Mouse (Mus musculus) telencephalon, adult 2 months (tissue): ENCODE measurements around the gene Zfp541.

Source experiments
- DNase-seq: peaks from one replicate; pipeline ENCODE4 v3.0.0-alpha.2; 2011; ENCODE audit warnings: low read depth, low spot score

Gene Zfp541

DNA sequence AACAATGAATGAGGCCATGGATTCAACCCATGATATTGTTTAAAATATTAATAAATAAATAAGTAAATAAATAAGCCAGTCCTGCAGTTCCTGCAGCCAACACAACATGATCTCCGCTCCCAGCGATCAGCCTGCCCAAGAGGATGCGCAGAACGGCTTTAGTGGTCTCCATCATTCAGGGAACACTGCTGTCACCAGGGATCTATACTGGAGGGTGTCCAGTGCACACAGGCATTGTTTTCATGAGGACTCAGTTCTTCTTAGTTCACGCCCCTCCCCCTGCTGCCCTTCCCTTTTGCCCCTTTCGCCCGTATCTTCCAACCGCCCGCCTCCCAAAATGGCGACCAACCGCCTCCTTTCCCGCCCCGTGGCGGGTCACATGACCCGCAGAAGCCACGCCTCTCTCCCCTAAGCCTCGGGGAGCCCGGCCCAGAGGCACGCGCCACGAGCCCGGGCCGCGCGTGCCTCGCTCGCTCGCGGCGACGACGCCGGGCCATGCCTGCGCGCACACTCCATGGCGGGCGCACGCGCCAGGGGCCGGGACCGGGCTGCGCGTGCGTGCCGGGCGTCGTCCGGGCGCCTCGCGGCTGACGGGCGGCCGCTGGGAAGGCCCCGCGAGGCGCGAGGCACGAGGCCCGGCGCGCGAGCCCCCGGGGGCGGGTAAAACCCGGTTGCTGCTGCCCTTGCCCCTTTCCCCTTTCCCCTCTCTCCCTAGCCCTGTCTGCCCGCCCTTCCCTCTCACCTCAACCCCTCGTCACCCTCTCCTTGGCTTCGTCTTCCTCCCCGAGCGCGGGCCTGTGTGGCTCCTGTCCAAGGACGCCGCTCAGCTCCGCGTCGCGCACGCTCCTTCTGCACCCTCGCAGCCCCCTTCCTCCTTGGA is at the start of gene Zfp541:
Gene Zfp541 (plus strand): TSS at position 596 of the 880 bp plus-strand sequence.
- DNase-seq: no peak

DNA sequence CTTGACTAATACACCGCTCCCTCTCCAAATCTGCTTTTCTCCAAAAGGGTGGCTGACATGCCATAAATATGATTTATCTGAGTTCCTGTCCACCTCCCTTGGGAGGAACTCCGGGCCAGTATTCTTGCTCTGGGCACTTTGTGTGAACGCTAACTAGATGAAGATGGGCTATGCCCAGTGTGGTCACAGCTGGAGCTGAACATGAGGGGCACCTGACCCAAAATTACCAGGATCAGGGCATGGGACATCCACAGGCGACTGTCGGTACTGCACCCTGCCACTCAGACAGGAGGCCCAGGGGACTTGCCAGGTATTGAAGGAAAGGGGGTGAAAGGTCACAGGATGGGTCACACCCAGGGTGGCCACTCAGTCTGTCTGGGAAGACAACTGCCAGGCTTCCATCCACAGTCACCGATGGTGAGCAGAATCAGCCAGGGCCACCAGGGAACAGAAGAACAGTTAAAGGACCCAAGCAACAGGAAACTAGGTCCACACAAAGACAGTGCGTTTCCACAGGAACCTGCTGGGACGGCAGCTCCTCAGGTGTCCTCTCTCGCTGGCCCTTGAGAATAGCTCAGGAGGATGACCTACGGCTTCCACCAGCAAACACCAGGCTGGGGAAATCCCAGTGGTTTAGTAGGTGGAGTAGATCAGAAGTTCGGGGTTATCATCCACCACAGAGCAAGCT is 48.9 kb upstream of the Zfp541 start:
- DNase-seq: no peak

DNA sequence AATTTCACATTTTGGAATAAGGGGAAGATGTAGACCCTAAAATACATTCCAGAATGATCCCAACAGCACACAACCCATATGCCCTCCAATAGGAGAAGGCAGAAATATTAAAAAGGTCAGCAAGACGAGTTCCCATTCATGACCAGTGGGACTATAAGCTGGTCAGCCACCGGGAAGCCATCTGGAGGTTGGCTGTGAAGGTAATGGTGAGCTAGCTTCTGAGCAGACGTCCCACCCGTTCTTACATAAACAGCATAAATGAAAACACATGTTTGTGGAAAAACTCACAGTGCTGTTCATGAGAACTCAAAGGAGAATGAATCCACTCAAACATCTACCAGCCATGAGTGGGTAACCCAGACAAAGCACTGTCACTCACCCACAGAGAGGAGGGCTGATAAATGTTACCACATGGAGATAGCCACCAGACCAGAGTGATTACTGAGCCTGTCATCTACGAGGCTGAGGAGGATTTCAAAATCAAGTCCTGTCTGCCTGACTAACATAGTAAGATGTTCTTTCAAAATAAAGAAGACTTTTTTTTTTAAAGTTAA is 47.8 kb upstream of the Zfp541 start:
- no peak for DNase-seq

DNA sequence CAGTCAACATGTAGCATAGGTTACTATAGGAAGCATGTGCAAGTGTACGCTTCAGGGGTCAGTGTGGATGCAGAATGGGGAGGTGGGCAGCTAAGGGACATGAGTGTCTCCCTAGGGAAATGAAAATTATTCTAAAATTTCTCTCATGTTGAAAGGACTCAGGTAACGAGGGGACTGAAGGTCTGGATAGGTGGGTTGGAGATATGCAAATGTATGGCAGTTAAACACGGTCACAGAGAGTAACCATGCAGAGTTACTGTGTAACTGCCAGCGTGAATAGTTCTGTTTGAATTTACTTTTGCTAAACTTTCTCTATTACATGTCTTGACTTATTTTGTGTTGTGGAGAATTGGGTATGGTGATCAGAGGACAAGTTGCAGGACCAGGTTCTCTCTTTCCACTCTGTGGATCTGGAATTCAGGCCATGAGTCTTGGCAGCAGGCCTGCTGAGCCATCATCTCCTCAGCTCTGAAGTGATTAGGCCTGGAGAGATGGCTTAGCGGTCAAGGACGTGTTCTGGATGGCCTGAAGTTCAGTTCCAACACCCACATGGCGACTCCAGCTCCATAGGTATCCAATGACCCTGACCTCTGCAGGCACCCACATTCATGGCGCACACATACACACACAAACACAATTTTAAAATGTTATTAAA is 47.0 kb upstream of the Zfp541 start:
- DNase-seq: no peak

DNA sequence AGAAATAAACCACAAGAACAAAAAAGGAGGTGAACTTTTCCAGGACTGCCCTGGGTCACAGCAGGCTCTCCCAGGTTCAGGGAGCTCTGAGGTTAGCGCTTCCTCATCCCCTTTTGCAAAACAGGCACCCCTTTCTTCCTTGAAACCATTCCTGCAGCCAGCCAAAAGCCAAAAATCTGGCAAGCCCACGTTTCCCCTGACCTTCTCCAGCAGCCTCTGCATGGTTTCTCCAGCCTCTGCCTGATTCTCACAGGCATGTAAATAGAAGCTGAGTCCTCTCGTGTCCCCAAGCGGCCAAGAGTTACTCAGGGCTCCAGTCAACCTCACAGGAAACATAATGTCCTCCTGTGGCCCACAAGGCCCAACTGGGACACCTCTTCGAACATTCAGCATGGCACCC is 46.2 kb upstream of the Zfp541 start:
- DNase-seq: no peak

DNA sequence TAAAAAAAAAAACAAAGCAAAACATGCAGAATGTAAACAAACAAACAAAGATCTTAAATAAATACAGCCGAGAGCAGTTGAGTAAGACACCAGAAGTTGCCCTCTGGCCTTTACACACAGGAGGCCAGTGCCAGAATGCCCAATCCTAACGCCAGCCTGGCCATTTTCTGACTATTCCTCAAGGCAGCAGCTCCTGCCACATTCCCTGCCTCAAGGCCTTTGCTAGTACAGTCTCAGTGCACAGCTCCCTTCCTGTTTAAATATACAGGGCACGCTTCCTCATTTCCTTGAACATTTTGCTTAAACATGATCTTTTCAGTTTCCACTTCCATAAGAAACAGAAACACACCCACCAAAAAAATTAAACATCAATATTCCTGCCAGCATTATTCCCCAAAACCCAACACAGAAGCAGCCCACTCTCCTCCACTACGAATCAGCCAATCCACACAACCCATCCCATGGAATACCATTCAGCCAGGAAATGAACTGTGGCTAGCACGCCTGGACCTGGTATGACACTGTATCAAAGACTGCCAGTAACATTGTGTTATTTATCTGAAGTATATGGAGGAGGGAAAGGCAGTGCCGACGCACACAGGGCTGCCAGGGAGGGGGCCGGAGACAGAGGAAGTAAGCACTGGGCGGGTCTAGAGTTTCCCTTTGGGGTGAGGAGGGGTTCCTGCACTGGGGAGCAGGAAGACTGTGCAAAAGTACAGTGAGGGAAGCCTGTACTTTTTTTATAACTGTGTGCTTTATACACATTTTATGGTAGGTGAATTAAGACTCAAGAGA is 43.4 kb upstream of the Zfp541 start:
- no peak for DNase-seq

DNA sequence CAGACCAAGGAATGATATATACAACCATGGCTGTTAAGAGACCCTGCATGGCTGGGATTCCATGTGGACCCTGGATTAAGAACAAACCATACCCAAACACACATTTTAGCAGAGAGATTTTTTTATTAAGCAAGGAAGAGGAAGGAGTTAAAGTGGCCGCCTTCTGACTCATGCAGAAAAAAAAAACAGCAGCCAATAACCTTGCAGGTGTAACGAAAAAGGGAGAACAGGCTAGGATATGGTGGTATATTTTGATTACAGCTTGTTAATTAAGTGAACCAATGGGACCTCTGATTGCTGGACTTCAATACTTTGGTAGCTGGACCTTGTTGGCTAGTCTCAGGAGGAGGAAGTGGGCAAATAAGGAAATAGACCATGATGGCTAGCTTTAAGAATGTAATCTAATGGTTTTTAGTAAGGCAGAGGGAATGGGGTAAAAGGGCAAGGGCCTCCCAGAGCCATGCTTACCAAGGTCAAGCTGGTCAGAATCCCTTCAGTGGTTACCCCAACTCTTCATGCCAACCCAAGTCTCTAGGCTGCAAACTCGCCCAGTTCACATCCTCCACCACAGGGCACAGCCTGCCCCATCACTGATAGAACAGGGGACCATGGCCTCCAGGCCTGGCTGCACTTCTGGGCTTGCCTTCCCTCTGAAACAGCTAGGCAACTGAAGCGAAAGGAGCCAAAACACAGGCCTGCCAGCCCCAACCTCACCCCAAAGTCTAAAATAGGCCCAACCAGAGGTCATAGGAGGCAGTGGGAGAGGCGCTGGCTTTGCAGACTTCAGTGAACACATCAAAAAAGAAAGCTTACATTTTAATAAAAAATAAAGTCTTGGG is 42.1 kb upstream of the Zfp541 start:
- no peak for DNase-seq

DNA sequence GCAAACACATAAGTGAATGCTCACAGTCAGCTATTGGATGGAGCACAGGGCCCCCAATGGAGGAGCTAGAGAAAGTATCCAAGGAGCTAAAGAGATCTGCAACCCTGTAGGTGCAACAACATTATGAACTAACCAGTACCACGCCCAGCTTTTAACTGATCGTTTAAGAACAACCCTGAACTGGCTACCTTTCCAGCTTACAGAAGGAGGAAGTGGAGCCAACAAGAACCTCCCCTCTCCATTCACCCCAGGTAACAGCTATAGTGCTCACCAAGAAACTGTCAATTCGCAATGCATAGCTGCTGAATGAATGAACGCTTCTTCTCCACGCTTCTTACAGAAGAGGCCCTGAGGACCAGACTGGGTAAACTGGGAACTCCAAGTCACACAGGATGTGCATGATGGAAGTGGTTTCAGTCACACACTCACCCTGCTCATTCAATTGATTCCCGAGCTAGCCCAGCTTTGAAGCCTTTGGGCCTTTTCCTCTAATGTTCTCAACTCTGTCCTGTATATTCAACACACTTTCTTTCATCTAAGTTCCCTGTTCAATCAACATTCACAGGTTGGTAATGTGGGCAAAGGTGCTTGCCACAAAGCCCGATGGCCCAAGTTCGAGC is 36.9 kb upstream of the Zfp541 start:
- no peak for DNase-seq

DNA sequence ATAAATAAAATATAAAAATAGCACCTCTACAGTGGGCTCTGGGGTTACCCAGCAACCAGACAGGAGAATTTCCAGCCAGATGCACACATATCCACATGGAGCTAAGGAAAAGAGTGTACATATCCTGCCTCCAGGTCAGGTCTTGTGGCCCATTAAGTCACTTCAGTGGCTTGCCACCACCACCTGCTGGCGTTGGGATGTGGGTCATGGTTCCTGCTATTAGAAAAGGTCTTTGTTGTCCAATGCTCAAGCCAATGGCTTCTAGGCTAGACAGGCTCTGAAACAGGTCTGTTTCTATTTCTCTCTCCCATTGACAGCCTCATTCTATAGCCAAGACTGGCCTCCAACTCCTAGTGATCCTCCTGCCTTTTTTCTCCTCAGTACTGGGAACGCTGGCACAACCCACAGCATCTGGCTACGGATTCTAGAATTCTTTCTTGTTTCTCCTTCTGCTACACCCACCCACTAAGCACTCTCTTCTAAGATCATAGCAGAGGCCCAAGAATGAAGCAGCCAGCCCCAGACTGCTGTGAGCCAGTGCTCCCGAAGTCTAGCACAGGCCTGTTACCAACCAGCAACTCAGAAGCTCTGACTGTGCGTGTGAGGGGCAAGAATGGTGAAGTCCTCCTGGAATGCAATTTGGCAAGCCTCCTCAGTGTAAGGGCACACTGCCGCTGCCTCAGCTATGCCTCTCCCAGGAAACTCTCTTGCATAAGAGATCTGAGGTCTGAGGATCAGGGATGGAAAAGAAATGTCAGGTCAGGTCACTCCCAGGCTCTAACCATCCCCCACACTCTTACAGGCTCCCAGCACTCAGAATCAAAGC is 33.3 kb upstream of the Zfp541 start:
- DNase-seq: peak; percentile 75

DNA sequence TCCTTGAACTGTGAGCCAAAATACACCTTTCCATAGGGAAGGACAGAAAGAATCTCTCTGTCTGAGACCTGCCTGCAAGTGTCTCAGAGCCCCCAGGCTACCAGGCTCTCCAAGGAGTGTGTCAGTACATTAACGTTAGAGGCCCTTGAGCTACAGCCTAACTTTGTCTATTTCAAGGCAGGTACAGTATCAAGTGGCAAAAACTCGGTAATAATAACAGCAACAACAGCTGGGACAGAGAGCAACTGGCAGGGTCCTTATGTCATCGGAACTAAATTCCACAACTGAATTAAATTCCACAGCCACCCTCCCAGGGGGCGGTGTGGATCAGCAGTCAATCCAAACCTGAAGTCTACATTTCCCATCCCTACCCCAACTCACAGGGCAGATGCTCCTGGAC is 30.5 kb upstream of the Zfp541 start:
- DNase-seq: no peak

DNA sequence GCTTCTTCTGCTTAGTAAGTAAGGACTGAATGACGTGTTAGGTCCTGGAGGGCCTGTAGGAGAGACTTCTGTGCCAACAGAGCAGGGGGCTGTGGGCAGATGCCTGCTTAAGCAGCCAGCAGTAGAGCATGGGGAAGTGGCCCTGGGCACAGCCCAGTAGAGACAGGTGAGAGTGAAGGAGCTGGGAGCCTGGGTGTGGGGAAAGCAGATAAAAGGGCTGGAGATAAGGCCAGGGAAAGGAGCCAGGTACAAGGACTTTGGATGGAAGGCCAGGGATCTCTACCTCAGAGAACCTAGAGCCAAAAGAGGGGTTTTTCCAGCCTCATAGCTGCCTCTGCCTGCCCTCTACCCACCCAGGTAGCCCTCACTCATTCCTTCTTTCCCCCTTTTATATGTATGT is 28.6 kb upstream of the Zfp541 start:
- no peak for DNase-seq

DNA sequence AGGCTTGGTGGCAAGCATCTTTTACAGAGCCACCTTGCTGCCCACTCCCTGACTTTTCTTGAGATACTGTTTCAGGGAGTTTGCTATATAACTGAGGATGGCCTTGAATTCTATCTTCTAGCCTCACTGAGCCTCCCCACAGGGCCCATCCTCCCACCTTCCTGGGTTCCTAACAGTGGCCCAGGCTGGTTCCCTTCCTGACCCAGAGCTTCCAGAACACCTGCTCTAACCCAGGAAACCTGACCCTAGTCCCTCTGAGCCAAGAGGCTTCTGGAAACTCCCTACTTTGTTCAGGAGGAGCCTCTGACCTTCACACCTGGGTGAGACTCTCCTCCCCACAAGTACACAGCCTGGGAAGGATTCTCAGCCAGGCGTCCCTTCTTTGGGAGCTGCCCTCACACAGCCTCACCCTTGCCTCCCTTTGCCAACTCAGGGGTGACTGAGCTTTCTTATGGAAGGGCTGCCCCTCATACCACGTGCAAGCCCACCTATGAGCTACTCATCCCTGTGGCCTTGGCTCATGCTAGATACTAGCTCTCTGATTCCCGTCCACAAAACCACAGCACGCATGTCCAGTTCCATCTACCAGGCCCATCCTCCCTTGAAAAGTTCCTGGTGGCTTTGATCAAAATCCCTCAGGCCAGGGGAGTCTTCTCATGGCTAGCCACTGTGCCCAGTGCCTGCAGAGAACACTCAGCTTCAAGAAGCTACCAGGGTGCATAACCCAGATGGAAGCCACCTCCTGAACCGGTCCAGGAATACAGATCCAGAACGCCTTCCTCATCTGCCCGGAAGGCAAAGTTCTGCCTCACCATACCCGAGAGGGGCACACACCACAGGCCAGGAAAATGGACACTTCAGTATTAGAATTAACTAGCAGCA is 27.8 kb upstream of the Zfp541 start:
- no peak for DNase-seq

DNA sequence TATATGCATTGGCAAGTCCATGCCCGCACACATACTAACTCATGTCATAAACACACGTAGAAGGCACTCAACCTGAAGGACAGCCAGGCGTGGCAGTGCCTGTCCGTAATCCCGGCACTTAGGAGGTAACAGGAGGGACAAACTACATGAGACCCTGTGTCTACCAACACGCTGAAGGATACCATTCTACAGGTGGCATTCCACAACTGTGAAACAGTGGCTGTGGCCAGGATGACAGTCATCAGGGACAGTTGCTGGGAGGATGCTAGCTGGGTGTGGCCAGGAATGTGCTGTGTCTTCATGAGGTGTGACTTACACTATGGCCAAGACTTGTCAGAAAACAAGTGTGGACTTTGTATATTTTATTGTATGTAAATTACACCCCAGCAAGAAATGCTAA is 24.6 kb upstream of the Zfp541 start:
- no peak for DNase-seq

DNA sequence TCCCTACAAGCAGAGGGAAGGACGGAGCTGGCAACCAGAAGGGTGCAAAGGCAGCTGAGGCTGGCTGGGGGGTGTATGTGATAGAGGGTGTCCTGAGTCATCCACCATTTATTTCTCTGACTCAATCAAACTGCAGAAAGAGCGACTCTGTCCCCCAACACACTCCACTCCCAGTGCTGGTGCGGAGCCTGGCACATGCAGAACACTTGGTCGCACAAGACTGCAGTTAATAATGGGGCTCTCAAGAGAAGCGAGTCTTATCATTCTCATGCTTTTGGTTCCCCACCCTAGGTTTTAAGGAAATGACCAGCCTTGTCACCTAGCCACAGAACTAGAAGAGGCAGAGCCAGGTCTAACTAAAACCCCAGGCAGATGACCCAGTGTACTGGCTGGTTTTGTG is 22.3 kb upstream of the Zfp541 start:
- DNase-seq: no peak

DNA sequence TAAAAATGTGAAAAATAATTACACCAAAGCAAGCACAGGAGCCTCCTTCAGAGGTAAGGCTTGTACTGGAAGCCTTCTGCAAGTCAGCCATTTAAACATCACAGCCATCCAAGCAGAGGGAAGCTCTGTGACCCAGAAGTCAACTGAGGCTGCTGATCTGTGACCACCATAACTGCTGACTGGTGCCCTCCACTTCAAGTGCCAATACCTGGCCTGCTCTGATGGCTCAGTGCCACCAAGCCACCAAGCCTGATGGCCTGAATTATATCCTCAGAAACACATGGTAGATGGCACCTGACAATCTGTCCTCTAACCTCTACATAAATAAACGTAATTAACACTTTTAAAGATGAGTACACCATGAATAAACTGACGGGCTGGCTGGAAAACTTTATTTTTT is 20.4 kb upstream of the Zfp541 start:
- no peak for DNase-seq

DNA sequence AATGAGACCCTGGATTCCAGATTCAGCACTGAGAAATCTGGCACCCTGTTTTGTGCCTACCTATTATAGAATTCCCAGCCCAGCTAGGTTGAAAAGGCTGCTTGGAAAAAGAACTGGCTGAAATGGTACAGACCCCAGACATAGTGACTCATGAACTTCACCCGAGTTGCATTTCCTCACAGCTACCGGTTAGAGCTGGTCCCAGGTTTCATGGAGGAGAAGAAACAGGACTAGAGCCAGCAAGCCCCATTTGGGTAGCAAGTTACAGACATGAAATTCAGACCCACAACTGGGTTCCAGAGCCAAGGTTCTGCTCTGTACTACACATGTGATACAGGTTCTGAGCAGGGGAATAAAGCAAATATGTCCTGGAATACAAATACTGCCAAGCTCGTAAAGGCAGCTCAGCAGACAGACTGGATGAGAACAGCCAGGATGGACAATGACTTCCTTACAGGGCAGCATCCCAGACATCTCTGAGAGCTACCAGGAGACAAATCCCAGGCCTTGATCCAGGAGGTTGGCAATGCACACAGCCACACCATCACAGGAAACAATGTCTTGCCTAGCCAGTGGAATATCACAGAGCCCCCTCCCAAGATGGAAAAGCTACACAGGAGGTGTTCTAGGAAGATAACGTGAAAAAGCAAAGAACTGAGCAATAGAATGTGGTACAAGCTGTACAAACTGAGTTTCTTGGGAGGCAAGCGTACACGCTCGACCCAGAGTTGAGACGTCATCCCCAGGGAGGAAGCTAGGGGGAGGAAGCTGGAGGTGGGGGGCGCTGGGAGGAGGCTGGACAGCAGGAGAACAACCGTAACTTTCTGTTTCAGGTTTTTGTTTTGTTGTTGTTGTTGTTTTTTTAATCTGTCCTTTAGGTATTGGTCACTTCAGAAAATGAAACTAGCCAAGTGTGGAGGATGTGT is 18.5 kb upstream of the Zfp541 start:
- no peak for DNase-seq

DNA sequence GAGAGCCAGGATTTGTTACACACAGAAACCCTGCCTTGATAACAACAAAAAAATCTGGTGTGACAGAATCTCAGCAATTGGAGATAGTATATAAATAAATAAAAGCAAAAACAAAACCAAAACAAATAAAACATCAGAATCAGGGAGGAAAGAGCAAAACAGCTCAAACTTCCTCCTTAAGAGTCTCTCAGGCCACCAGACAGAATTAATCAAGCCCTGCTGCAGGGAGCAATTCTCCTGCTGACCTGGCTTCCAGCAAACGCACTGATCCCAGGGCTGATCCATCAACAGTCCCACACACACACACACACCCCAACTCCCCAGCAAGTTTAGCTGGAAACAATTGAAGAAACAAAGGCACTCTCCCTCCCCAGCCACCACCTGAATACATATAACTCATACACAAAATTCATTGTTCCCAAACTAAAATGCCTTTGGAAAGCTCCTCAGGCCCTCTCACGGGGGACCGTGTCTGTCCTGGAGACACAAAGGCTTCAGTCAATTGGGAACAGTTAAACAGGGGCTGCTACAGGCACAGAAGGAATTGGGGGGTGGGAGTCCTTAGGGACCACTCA is 17.7 kb upstream of the Zfp541 start:
- DNase-seq: no peak
